In the genomic region with DNA sequence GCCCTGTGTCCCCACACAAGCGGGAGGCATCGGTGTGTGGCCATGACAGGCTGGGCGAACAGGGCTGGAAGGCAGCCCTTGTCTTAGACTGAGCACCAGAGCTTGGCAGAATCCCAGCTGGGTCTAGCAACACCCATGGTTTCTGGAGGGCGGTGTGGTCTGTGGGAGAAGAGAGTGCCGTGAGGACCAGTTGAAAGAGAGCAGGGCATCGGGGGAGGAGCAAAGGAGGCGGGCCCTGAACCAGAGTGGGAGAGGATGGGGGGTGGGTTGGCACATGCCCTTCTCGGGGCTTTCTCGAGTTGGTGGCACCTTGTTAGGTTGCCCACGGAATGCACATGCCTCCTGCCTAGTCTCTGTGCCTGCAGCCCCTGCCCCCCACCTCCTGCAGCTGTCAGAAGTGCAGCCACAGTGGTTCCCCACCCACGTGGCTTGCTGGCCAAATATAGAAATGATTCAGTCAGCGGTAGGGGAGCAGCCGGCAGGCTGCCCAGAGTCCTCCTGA, we compare ENCODE assay signal across 1 mouse cellular context.
TF ChIP-seq lines count a peak whose summit lies in the region.

A gene (minus strand): TSS at position 159 of the 502 bp plus-strand sequence.

TF ChIP-seq in CH12.LX, 34 proteins besides CTCF, POLR2A, EP300 and RAD21 (continued from another document):
- TF ChIP-seq BHLHE40 (IDR thresholded peaks at IDR 0.05; ENCODE audit: low read depth, low read length) (peak; percentile 77), MYC (IDR thresholded peaks at IDR 0.05; ENCODE audit: low read depth, low read length) (peak; percentile 68; the same call in 1 of the 2 replicates), ZKSCAN1 (IDR thresholded peaks at IDR 0.05; ENCODE audit: borderline replicate concordance, low read depth, low read length) (no peak), ZMIZ1 (IDR thresholded peaks at IDR 0.05; ENCODE audit: low read depth, low read length) (no peak), GABPA (IDR thresholded peaks at IDR 0.05; ENCODE audit: insufficient replicate concordance, low read depth, low read length) (no peak), ETS1 (conservative IDR thresholded peaks at IDR 0.05; ENCODE audit: low read depth, low read length) (peak; percentile 82), CHD2 (IDR thresholded peaks at IDR 0.05; ENCODE audit: low read length) (0 out of 2 replicates have a peak, but pooled peaks have one; percentile 52), JUND (conservative IDR thresholded peaks at IDR 0.05; ENCODE audit: low read depth, low read length) (no peak), MEF2A (IDR thresholded peaks at IDR 0.05; ENCODE audit: borderline replicate concordance, low read depth, low read length) (peak; percentile 98), JUN (IDR thresholded peaks at IDR 0.05; ENCODE audit: insufficient read depth, low read depth, low read length) (0 out of 2 replicates have a peak, but pooled peaks have one; percentile 8), MXI1 (IDR thresholded peaks at IDR 0.05; ENCODE audit: low read depth, low read length) (peak; percentile 81), SMC3 (IDR thresholded peaks at IDR 0.05; ENCODE audit: low read depth, low read length) (no peak), USF1 (IDR thresholded peaks at IDR 0.05; ENCODE audit: low read depth, low read length) (peak; percentile 67), USF2 (conservative IDR thresholded peaks at IDR 0.05; ENCODE audit: low read depth, low read length) (peak; percentile 37; the same call in 1 of the 2 replicates), UBTF (IDR thresholded peaks at IDR 0.05; ENCODE audit: low read depth, low read length) (no peak), SIN3A (IDR thresholded peaks at IDR 0.05; ENCODE audit: low read length) (peak; percentile 34; the same call in 1 of the 2 replicates), PAX5 (IDR thresholded peaks at IDR 0.05; ENCODE audit: low read length) (no peak), MAZ (IDR thresholded peaks at IDR 0.05; ENCODE audit: low read depth, low read length) (0 out of 2 replicates have a peak, but pooled peaks have one; percentile 34)
